Mouse (Mus musculus) MEL (cell line): ENCODE measurements at regions not wholly inside any gene's neighbourhood (a gene's known extent, or its start where the extent isn't known, plus 50 kb on each side); places are given as distances from the start of the nearest gene placed in this dataset.

ENCODE experiments used
- DNase-seq: peaks from one replicate; pipeline ENCODE4 v3.0.0; 2011; ENCODE audit warnings: low read depth, low spot score
- H3K27ac ChIP-seq: 2 replicates; pipeline ENCODE4 v1.5.1; 2012; ENCODE audit warnings: low read depth, mild to moderate bottlenecking, control low read depth, low read length, moderate library complexity; ENCODE audit not compliant: control insufficient read depth
- H3K27me3 ChIP-seq, 2 experiments: fragments of 150-350 bp in 1 of 2; sonication (generic) in 1 of 2; 2 replicates each; pipeline ENCODE4 v1.6.1; 2012; ENCODE audit warnings: low read length in 2 of 2, mild to moderate bottlenecking in 2 of 2, improper control_type of control experiment in 1 of 2, moderate library complexity in 1 of 2; ENCODE audit not compliant: insufficient read depth in 2 of 2, control insufficient read depth in 1 of 2
- H3K36me3 ChIP-seq, 2 experiments: 2 replicates each; pipeline ENCODE4 v1.6.1; 2012 to 2014; ENCODE audit warnings: low read length in 2 of 2, improper control_type of control experiment in 1 of 2, inconsistent platforms in 1 of 2, mild to moderate bottlenecking in 1 of 2; ENCODE audit not compliant: insufficient read depth in 2 of 2, control insufficient read depth in 1 of 2
- H3K4me1 ChIP-seq, 2 experiments: fragments of 150-350 bp in 1 of 2; sonication (generic) in 1 of 2; 2 replicates each; pipeline ENCODE4 v1.6.1; 2012; ENCODE audit warnings: low read length in 2 of 2, improper control_type of control experiment in 1 of 2, mild to moderate bottlenecking in 1 of 2; ENCODE audit not compliant: insufficient read depth in 2 of 2, control insufficient read depth in 1 of 2
- H3K4me3 ChIP-seq, 2 experiments: fragments of 150-350 bp in 1 of 2; sonication (generic) in 1 of 2; 2 replicates each; pipeline ENCODE4 v1.5.1; 2012; ENCODE audit warnings: low read depth in 2 of 2, low read length in 2 of 2, mild to moderate bottlenecking in 2 of 2, moderate library complexity in 2 of 2, control low read depth in 1 of 2, improper control_type of control experiment in 1 of 2; ENCODE audit not compliant: control insufficient read depth in 1 of 2, insufficient read depth in 1 of 2
- H3K79me2 ChIP-seq: 2 replicates; pipeline ENCODE4 v1.6.1; 2012; ENCODE audit warnings: mild to moderate bottlenecking, low read length, moderate library complexity; ENCODE audit not compliant: control insufficient read depth, poor library complexity, insufficient read depth
- H3K9ac ChIP-seq: 2 replicates; pipeline ENCODE4 v1.6.1; 2012; ENCODE audit warnings: low read depth, mild to moderate bottlenecking, control low read depth, low read length, moderate library complexity; ENCODE audit not compliant: control insufficient read depth, poor library complexity, severe bottlenecking
- H3K9me3 ChIP-seq: fragments of 150-350 bp; sonication (generic); replicated peaks from 2 replicates; pipeline ENCODE4 v1.6.1; 2012; ENCODE audit warnings: mild to moderate bottlenecking, low read length, improper control_type of control experiment, moderate library complexity; ENCODE audit not compliant: insufficient read depth
- BHLHE40 ChIP-seq: IDR thresholded peaks from 2 replicates; pipeline ENCODE4 v1.6.1; 2012; ENCODE audit warnings: low read depth, mild to moderate bottlenecking, inconsistent platforms, low read length, improper control_type of control experiment, borderline replicate concordance
- CHD2 ChIP-seq: IDR thresholded peaks from 2 replicates; pipeline ENCODE4 v1.6.1; 2011; ENCODE audit warnings: low read length, improper control_type of control experiment
- ELF1 ChIP-seq: IDR thresholded peaks from 2 replicates; pipeline ENCODE4 v1.6.1; 2014; ENCODE audit warnings: low read depth, mild to moderate bottlenecking, inconsistent platforms, low read length, improper control_type of control experiment, moderate library complexity
- EP300 ChIP-seq, 2 experiments: IDR thresholded peaks; 2 replicates each; pipeline ENCODE4 v1.6.1; 2011; ENCODE audit warnings: improper control_type of control experiment in 2 of 2, low read length in 2 of 2, low read depth in 1 of 2, mild to moderate bottlenecking in 1 of 2
- ETS1 ChIP-seq: IDR thresholded peaks from 2 replicates; pipeline ENCODE4 v1.6.1; 2012; ENCODE audit warnings: low read depth, mild to moderate bottlenecking, inconsistent platforms, low read length, improper control_type of control experiment, moderate library complexity
- JUND ChIP-seq: IDR thresholded peaks from 2 replicates; pipeline ENCODE4 v1.6.1; 2011; ENCODE audit warnings: low read depth, mild to moderate bottlenecking, improper control_type of control experiment, low read length
- MAFK ChIP-seq: IDR thresholded peaks from 2 replicates; pipeline ENCODE4 v1.6.1; 2011; ENCODE audit warnings: low read depth, mild to moderate bottlenecking, low read length, improper control_type of control experiment, borderline replicate concordance
- MAX ChIP-seq: IDR thresholded peaks from 2 replicates; pipeline ENCODE4 v1.6.1; 2011; ENCODE audit warnings: low read length, improper control_type of control experiment
- MAZ ChIP-seq: IDR thresholded peaks from 2 replicates; pipeline ENCODE4 v1.6.1; 2012; ENCODE audit warnings: low read depth, mild to moderate bottlenecking, inconsistent platforms, low read length, improper control_type of control experiment
- MEF2A ChIP-seq: IDR thresholded peaks from 2 replicates; pipeline ENCODE4 v1.6.1; 2014; ENCODE audit warnings: low read depth, mild to moderate bottlenecking, inconsistent platforms, low read length, improper control_type of control experiment; ENCODE audit not compliant: poor library complexity, insufficient replicate concordance, severe bottlenecking; ENCODE audit errors: extremely low read depth
- MXI1 ChIP-seq: IDR thresholded peaks from 2 replicates; pipeline ENCODE4 v1.6.1; 2011; ENCODE audit warnings: mild to moderate bottlenecking, low read depth, low read length, improper control_type of control experiment
- MYB ChIP-seq: IDR thresholded peaks from 2 replicates; pipeline ENCODE4 v1.6.1; 2011; ENCODE audit warnings: mild to moderate bottlenecking, low read depth, low read length, improper control_type of control experiment
- NELFE ChIP-seq: IDR thresholded peaks from 2 replicates; pipeline ENCODE4 v1.6.1; 2011; ENCODE audit warnings: low read depth, low read length, improper control_type of control experiment
- POLR2A ChIP-seq, 2 experiments: IDR thresholded peaks; 2 replicates each; pipeline ENCODE4 v1.6.1; 2011 to 2012; ENCODE audit warnings: low read length in 2 of 2, mild to moderate bottlenecking in 2 of 2, control low read depth in 1 of 2, improper control_type of control experiment in 1 of 2, low read depth in 1 of 2, moderate library complexity in 1 of 2; ENCODE audit not compliant: control insufficient read depth in 1 of 2, insufficient read depth in 1 of 2, poor library complexity in 1 of 2
- POLR2AphosphoS5 ChIP-seq: IDR thresholded peaks from 2 replicates; pipeline ENCODE4 v1.6.1; 2012; ENCODE audit warnings: low read depth, borderline replicate concordance, mild to moderate bottlenecking, inconsistent platforms, low read length, moderate library complexity, mixed read lengths
- SIN3A ChIP-seq: IDR thresholded peaks from 2 replicates; pipeline ENCODE4 v1.6.1; 2012; ENCODE audit warnings: low read length, improper control_type of control experiment, inconsistent platforms
- TBP ChIP-seq: IDR thresholded peaks from 2 replicates; pipeline ENCODE4 v1.8.0; 2011; ENCODE audit warnings: low read depth, low read length, improper control_type of control experiment
- TCF12 ChIP-seq: IDR thresholded peaks from 2 replicates; pipeline ENCODE4 v1.6.1; 2014; ENCODE audit warnings: low read depth, mild to moderate bottlenecking, inconsistent platforms, low read length, improper control_type of control experiment, moderate library complexity
- UBTF ChIP-seq: IDR thresholded peaks from 2 replicates; pipeline ENCODE4 v1.6.1; 2012; ENCODE audit warnings: low read depth, mild to moderate bottlenecking, inconsistent platforms, low read length, improper control_type of control experiment, moderate library complexity, borderline replicate concordance; ENCODE audit not compliant: insufficient read depth
- USF2 ChIP-seq, 2 experiments: IDR thresholded peaks; 2 replicates each; pipeline ENCODE4 v1.6.1; 2011 to 2012; ENCODE audit warnings: improper control_type of control experiment in 2 of 2, low read length in 2 of 2, borderline replicate concordance in 1 of 2, inconsistent platforms in 1 of 2, low read depth in 1 of 2, mild to moderate bottlenecking in 1 of 2; ENCODE audit not compliant: insufficient read depth in 1 of 2
- ZKSCAN1 ChIP-seq: IDR thresholded peaks from 2 replicates; pipeline ENCODE4 v1.6.1; 2012; ENCODE audit warnings: low read depth, mild to moderate bottlenecking, inconsistent platforms, low read length, improper control_type of control experiment, moderate library complexity

- H3K27me3 ChIP-seq: no peaks in the 10 kb centered on the region
- TF ChIP-seq TCF12 (no peak), MAFK (no peak), MEF2A (no peak), POLR2AphosphoS5 (no peak), BHLHE40 (no peak), MAX (no peak)
- TF ChIP-seq, all 39 proteins: peak for 0
- Histone ChIP-seq H3K9me3 (no peaks in the 10 kb centered on the region; the same call in 1 of the 2 replicates), H3K9ac (no peak overlapping the region), H3K4me1 (no peaks in the 10 kb centered on the region), H3K79me2 (no peaks in the 10 kb centered on the region), H3K4me3 (no peak overlapping the region), H3K36me3 (no peaks in the 10 kb centered on the region), H3K27ac (no peak overlapping the region)
- DNase-seq: no peak
These were observed 392.6 kb downstream of the Basp1 start for GRCm38 (mm10) chr15:25020916-25021315.

- TF ChIP-seq TCF12: no peak
- no peak for TF ChIP-seq CHD2
- no peak for TF ChIP-seq USF2 (IDR thresholded peaks at IDR 0.05; ENCODE audit: borderline replicate concordance in 1 of 2, insufficient read depth in 1 of 2, low read depth in 1 of 2, low read length in 2 of 2)
- no peak for TF ChIP-seq EP300 (IDR thresholded peaks at IDR 0.05; ENCODE audit: low read depth in 1 of 2, low read length in 2 of 2)
- TF ChIP-seq MAZ: no peak
- TF ChIP-seq UBTF: no peak
- TF ChIP-seq MAX: no peak
- no peak for TF ChIP-seq BHLHE40
- TF ChIP-seq, all 39 proteins: peak for 0
- H3K4me3 ChIP-seq: no peak overlapping the region
- H3K9me3 ChIP-seq: no peaks in the 10 kb centered on the region; the same call in 1 of the 2 replicates
- no peak overlapping the region for H3K27ac ChIP-seq
- H3K27me3 ChIP-seq: no peaks in the 10 kb centered on the region
- no peaks in the 10 kb centered on the region for H3K4me1 ChIP-seq
- no peak for DNase-seq
- no peaks in the 10 kb centered on the region for H3K36me3 ChIP-seq
- no peaks in the 10 kb centered on the region for H3K79me2 ChIP-seq
- no peak overlapping the region for H3K9ac ChIP-seq
These were observed 394.1 kb downstream of the Basp1 start for GRCm38 (mm10) chr15:25019352-25019941.

GRCm38 (mm10) chr15:25018937-25019336 is 394.6 kb downstream of the Basp1 start:
- Histone ChIP-seq H3K4me1 (no peaks in the 10 kb centered on the region), H3K27ac (no peak overlapping the region), H3K9ac (no peak overlapping the region), H3K79me2 (no peaks in the 10 kb centered on the region), H3K36me3 (no peaks in the 10 kb centered on the region), H3K27me3 (no peaks in the 10 kb centered on the region), H3K4me3 (no peak overlapping the region), H3K9me3 (no peaks in the 10 kb centered on the region; the same call in 1 of the 2 replicates)
- DNase-seq: no peak
- TF ChIP-seq SIN3A: no peak
- no peak for TF ChIP-seq ETS1
- TF ChIP-seq POLR2A (IDR thresholded peaks at IDR 0.05; ENCODE audit: control insufficient read depth in 1 of 2, insufficient read depth in 1 of 2, low read depth in 1 of 2, low read length in 2 of 2, poor library complexity in 1 of 2): no peak
- TF ChIP-seq ZKSCAN1: no peak
- TF ChIP-seq MAZ: no peak
- TF ChIP-seq MYB: no peak
- TF ChIP-seq ELF1: no peak
- no peak for TF ChIP-seq TCF12
- TF ChIP-seq EP300 (IDR thresholded peaks at IDR 0.05; ENCODE audit: low read depth in 1 of 2, low read length in 2 of 2): no peak
- no peak for TF ChIP-seq MEF2A
- no peak for TF ChIP-seq BHLHE40
- no peak for TF ChIP-seq NELFE
- no peak for TF ChIP-seq MAFK
- TF ChIP-seq JUND: no peak
- TF ChIP-seq MXI1: no peak
- TF ChIP-seq MAX: no peak
- TF ChIP-seq TBP: no peak
